Mouse (Mus musculus): ENCODE measurements at regions not wholly inside any gene's neighbourhood (a gene's known extent, or its start where the extent isn't known, plus 50 kb on each side); places are given as distances from the start of the nearest gene placed in this dataset.

GRCm38 (mm10) chr11:20987841-20988251 lies 103.2 kb upstream of the Peli1 start:
- H3K27ac ChIP-seq (ENCODE audit: insufficient read depth, low read depth, low read length): no peak overlapping the region

GRCm38 (mm10) chr11:20988871-20989270 lies 102.2 kb upstream of the Peli1 start:
- Histone ChIP-seq H3K4me3 (ENCODE audit: low read depth, low read length) (no peak overlapping the region), H3K4me1 (ENCODE audit: control insufficient read depth, insufficient read depth, insufficient read length, low read length) (peaks cover 8% of the 10 kb centered on the region; the same call in 1 of the 2 replicates), H3K27ac (ENCODE audit: insufficient read depth, low read depth, low read length) (no peak overlapping the region), H3K36me3 (ENCODE audit: control insufficient read depth, insufficient read depth, low read length) (no peaks in the 10 kb centered on the region), H3K27me3 (ENCODE audit: control insufficient read depth, insufficient read depth, low read length) (no peaks in the 10 kb centered on the region)
- WGBS: 34% methylated on average over 3 of the region's 3 CpGs
- no peak for TF ChIP-seq POLR2A (IDR thresholded peaks at IDR 0.05; ENCODE audit: low read depth, low read length)
- no peak for TF ChIP-seq CTCF (IDR thresholded peaks at IDR 0.05; ENCODE audit: extremely low read depth, insufficient read length, insufficient replicate concordance, low read depth, low read length)

More at GRCm38 (mm10) chr11:20987841-20988251, 103.2 kb upstream of the Peli1 start:
- WGBS: 89% methylated on average over 11 of the region's 11 CpGs
- TF ChIP-seq CTCF (IDR thresholded peaks at IDR 0.05; ENCODE audit: extremely low read depth, insufficient read length, insufficient replicate concordance, low read depth, low read length) (no peak), POLR2A (IDR thresholded peaks at IDR 0.05; ENCODE audit: low read depth, low read length) (no peak)
- Histone ChIP-seq H3K4me3 (ENCODE audit: low read depth, low read length) (no peak overlapping the region), H3K27me3 (ENCODE audit: control insufficient read depth, insufficient read depth, low read length) (no peaks in the 10 kb centered on the region), H3K4me1 (ENCODE audit: control insufficient read depth, insufficient read depth, insufficient read length, low read length) (peaks cover 8% of the 10 kb centered on the region; the same call in 1 of the 2 replicates), H3K36me3 (ENCODE audit: control insufficient read depth, insufficient read depth, low read length) (no peaks in the 10 kb centered on the region)

GRCm38 (mm10) chr11:20993580-20993979 lies 97.5 kb upstream of the Peli1 start:
- Histone ChIP-seq H3K4me3 (ENCODE audit: low read depth, low read length) (no peak overlapping the region), H3K27ac (ENCODE audit: insufficient read depth, low read depth, low read length) (no peak overlapping the region), H3K4me1 (ENCODE audit: control insufficient read depth, insufficient read depth, insufficient read length, low read length) (no peaks in the 10 kb centered on the region), H3K27me3 (ENCODE audit: control insufficient read depth, insufficient read depth, low read length) (no peaks in the 10 kb centered on the region), H3K36me3 (ENCODE audit: control insufficient read depth, insufficient read depth, low read length) (no peaks in the 10 kb centered on the region)
- 93% methylated on average over 4 of the region's 4 CpGs for WGBS
- TF ChIP-seq CTCF (IDR thresholded peaks at IDR 0.05; ENCODE audit: extremely low read depth, insufficient read length, insufficient replicate concordance, low read depth, low read length): no peak
- TF ChIP-seq POLR2A (IDR thresholded peaks at IDR 0.05; ENCODE audit: low read depth, low read length): no peak

GRCm38 (mm10) chr11:21001400-21001799 lies 89.7 kb upstream of the Peli1 start:
- WGBS: 66% methylated on average over 3 of the region's 3 CpGs
- Histone ChIP-seq H3K27ac (ENCODE audit: insufficient read depth, low read depth, low read length) (no peak overlapping the region), H3K27me3 (ENCODE audit: control insufficient read depth, insufficient read depth, low read length) (no peaks in the 10 kb centered on the region), H3K4me3 (ENCODE audit: low read depth, low read length) (no peak overlapping the region), H3K4me1 (ENCODE audit: control insufficient read depth, insufficient read depth, insufficient read length, low read length) (no peaks in the 10 kb centered on the region), H3K36me3 (ENCODE audit: control insufficient read depth, insufficient read depth, low read length) (no peaks in the 10 kb centered on the region)
- TF ChIP-seq CTCF (IDR thresholded peaks at IDR 0.05; ENCODE audit: extremely low read depth, insufficient read length, insufficient replicate concordance, low read depth, low read length): no peak
- no peak for TF ChIP-seq POLR2A (IDR thresholded peaks at IDR 0.05; ENCODE audit: low read depth, low read length)

GRCm38 (mm10) chr11:21007222-21007621 lies 83.9 kb upstream of the Peli1 start:
- Histone ChIP-seq H3K36me3 (ENCODE audit: control insufficient read depth, insufficient read depth, low read length) (no peaks in the 10 kb centered on the region), H3K4me1 (ENCODE audit: control insufficient read depth, insufficient read depth, insufficient read length, low read length) (no peaks in the 10 kb centered on the region), H3K27me3 (ENCODE audit: control insufficient read depth, insufficient read depth, low read length) (no peaks in the 10 kb centered on the region), H3K27ac (ENCODE audit: insufficient read depth, low read depth, low read length) (no peak overlapping the region), H3K4me3 (ENCODE audit: low read depth, low read length) (no peak overlapping the region)
- 92% methylated on average over 5 of the region's 5 CpGs for WGBS
- TF ChIP-seq POLR2A (IDR thresholded peaks at IDR 0.05; ENCODE audit: low read depth, low read length) (no peak), CTCF (IDR thresholded peaks at IDR 0.05; ENCODE audit: extremely low read depth, insufficient read length, insufficient replicate concordance, low read depth, low read length) (no peak)

GRCm38 (mm10) chr11:21009505-21009904 lies 81.6 kb upstream of the Peli1 start:
- H3K4me3 ChIP-seq (ENCODE audit: low read depth, low read length): no peak overlapping the region
- H3K4me1 ChIP-seq (ENCODE audit: control insufficient read depth, insufficient read depth, insufficient read length, low read length): no peaks in the 10 kb centered on the region; the same call in 1 of the 2 replicates
- no peaks in the 10 kb centered on the region for H3K27me3 ChIP-seq (ENCODE audit: control insufficient read depth, insufficient read depth, low read length)
- no peak for TF ChIP-seq POLR2A (IDR thresholded peaks at IDR 0.05; ENCODE audit: low read depth, low read length)
- TF ChIP-seq CTCF (IDR thresholded peaks at IDR 0.05; ENCODE audit: extremely low read depth, insufficient read length, insufficient replicate concordance, low read depth, low read length): no peak
- H3K36me3 ChIP-seq (ENCODE audit: control insufficient read depth, insufficient read depth, low read length): no peaks in the 10 kb centered on the region
- WGBS: 73% methylated on average over 3 of the region's 3 CpGs
- H3K27ac ChIP-seq (ENCODE audit: insufficient read depth, low read depth, low read length): no peak overlapping the region

- no peak overlapping the region for H3K27ac ChIP-seq (ENCODE audit: insufficient read depth, low read depth, low read length)
- 94% methylated on average over 7 of the region's 7 CpGs for WGBS
- no peaks in the 10 kb centered on the region for H3K27me3 ChIP-seq (ENCODE audit: control insufficient read depth, insufficient read depth, low read length)
- H3K4me3 ChIP-seq (ENCODE audit: low read depth, low read length): no peak overlapping the region
- H3K36me3 ChIP-seq (ENCODE audit: control insufficient read depth, insufficient read depth, low read length): no peaks in the 10 kb centered on the region
- TF ChIP-seq POLR2A (IDR thresholded peaks at IDR 0.05; ENCODE audit: low read depth, low read length) (no peak), CTCF (IDR thresholded peaks at IDR 0.05; ENCODE audit: extremely low read depth, insufficient read length, insufficient replicate concordance, low read depth, low read length) (no peak)
- peaks cover 7% of the 10 kb centered on the region; the same call in 1 of the 2 replicates for H3K4me1 ChIP-seq (ENCODE audit: control insufficient read depth, insufficient read depth, insufficient read length, low read length)
Measured at GRCm38 (mm10) chr11:21010867-21011266, 80.2 kb upstream of the Peli1 start.
